Mouse (Mus musculus) heart, adult 8-10 months (tissue): ENCODE measurements around the gene Tjp2. TPM values are rescaled to one million over a fixed set of nuclear protein-coding genes. Genes with fewer than 3 reads are reported as not detected.
"Not testable (repeated sequence)": the region's sequence is repeated elsewhere in the genome, so short reads cannot be mapped to it uniquely, and the experiment has no call there.

Source experiments
- DNase-seq: peaks from one replicate; pipeline ENCODE4 v3.0.0; 2022; ENCODE audit warnings: low spot score
- total RNA-seq, 4 experiments: library from RNA; stranded (reverse); gene quantifications; 2 replicates each; pipeline ENCODE4 v1.2.4; 2022

Gene Tjp2
- total RNA-seq, 4 experiments from 2014 or later: 15.8 to 17.4 (median 17.0) TPM

DNA sequence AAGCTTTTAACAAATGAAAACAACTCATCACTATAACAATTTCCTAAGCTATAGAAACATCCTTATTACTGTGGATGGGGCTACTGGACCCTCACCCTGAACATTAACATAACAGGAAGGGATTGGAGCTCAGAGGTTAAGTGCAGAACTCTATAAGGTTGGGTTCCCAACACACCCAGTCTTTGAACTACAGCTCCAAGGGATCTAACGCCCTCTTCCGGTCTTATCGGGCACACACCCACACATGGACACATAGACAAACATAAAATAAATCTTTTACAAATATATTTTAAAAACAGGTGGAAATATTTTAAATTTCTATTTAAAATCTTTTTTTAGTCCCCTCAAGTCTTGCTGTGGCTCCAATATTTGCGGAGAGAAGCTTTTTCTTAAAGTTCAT, 3.4 kb downstream of the Tjp2 start:
- no peak for DNase-seq

DNA sequence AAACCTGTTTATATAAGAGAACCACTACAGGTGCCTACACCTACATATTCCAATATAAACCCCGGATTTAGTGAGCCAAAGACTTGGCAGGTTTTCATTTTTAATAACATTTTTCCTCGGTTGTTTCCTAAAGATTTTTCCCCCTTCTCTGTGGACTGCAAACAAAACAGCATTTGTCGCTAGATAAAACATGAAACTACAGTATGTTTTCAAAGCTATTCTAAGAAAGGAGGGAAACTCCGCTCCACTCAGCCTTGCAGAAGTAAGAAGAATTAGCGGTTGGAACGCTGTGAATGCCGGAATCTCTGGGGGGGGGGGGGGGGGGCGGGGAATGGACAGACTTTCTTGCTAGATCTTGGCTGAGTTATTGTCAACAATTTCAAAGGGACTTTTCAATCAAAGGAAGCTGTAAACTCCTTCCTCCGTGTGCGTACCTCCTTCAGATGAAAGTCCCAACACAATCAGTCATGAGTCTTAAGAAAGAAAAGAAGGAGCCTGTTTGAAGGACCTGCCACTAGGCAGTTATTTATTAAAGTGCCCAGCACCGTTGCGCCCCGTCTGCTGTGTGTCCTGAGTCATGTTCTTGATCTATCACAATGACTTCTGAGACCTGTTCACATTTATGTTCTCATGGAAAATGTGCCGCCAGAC, 3.9 kb downstream of the Tjp2 start:
- DNase-seq: no peak

DNA sequence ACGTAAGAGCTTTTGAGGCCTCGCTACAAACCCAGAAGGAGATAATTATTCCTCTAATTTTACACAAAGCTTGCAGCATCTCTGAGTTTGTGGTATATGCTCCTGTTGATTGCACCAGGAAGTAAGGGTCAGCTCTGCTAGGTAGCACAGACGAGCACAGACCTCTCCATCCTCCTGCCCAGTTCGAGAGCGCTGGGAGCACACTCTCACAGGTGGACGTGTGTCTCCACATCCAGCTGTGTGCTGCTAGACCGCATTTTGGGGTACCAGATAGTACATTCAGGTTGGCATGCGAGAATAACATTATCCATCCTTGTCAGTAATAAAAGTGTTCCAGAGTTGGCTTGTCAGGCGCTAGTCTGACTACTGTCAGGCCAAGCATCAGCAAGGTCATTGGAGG, 5.8 kb downstream of the Tjp2 start:
- no peak for DNase-seq

DNA sequence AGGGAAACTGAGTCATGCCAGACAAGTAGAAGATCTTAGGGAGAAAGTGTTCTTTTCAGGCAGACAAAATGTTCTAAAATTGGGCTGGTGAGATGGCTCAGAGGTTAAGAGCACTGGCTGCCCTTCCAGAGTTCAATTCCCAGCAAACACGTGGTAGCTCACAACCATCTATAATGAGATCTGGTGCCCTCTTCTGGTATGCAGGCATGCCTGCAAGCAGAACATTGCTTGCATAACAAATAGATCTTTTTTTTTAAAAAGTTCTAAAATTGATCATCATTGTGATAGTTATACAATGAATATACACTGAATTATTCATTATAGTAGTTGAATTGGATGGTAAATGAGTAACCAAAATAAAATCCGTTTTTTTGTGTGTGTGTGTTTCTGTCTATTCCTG, 6.5 kb downstream of the Tjp2 start:
- DNase-seq: no peak

DNA sequence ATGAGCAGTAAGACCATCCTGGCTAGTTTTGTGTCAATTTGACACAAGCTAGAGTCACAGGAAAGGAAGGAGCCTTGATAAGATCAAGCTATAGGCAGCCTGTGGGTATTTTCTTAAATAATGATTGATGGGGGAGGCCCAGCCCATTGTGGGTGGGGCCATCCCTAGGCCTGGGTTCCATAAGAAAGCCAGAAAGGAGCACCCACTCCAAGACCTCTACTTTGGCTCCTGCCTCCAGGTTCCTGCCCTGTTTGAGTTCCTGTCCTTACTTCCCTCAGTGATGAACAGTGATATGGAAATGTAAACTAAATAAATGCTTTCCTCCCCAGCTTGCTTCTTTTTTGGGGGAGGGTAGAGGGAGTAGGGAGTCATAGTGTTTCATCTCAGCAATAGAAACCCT, 7.0 kb downstream of the Tjp2 start:
- DNase-seq: no peak

DNA sequence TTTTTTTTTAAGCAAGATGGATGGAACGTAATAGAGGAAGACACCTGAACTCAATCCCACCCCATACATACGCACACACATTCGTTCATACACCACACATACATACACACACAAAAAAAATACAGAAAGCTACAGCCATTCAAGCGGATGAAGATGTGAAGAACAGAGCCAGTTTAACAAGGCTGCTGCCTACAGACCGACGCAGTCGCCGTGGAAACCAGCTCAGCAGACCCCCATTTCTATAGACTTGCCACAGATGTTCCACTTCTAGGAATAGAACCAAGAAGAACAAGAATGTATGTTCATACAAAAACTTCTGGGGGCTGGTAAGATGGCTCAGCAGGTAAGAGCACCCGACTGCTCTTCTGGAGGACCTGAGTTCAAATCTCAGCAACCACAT, 8.1 kb downstream of the Tjp2 start:
- DNase-seq: no peak

DNA sequence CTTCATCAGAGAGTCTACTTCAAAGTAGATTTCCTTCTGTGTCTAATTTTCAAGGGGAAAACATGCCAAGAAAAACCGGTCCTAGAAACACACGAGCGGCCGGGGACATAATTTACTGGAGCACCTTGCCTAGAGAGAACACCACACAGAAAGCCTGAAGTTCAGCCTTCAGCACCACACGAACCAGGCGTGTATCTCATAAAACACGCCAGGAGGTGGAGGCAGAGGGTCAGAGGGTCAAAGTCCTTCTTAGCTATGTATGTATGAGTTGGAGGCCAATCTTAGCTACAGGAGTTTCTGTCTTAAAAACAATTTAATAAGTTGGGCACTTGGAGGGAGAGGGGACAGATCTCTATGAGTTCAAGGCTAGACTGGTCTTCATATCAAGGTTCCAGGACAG, 9.9 kb downstream of the Tjp2 start:
- no peak for DNase-seq

DNA sequence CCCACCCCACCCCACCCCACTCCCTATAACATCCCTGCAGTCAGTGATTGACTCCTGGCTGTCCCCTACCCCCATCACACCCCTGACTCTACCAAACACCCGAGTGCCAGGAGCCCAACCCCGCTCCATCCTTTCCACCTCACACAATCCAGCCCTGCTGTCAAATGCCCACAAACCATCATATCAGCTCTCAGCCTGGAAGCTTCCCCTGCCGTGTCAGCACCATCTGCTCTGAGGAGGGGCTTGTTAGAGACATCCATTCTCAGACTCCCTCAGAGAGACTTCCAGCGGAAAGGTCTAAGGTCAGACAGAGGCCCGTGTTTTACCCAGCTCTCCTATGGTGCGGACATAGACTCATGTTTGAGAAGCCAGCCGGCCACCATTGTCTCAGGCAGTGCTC, 11.5 kb downstream of the Tjp2 start:
- no peak for DNase-seq

DNA sequence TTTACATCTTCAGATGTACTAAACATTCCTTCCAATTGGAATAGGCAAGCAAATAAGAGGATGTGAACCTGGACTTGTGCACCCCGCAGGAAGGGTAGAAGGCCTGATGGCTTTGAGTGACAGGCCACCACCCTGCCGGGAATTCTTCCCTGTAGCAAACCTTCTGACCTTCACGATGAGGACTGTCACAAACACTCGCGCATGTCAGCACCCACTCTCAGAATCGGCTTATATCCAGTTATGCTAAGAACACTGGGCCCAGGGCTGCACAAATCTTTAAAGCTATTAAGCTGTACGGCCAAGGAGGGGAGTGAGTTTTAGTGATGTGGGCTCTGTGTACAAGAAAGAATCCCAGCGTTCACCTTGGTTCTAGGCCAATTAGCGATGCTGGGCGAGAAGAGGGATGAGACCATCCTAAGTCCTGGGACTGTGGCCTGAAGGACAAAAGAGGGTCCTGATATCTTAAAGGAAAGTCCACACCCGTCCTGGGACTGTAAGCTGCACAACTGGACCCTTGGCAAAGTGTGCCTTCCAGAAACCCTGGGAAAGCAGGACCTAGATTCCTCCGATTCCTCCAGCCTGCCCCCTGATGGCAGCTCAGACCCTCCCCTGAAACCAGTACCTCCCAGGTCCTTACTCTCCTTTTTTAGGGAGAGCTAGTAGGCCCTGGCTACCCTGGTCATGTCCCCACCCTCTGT, 12.1 kb downstream of the Tjp2 start:
- no peak for DNase-seq

DNA sequence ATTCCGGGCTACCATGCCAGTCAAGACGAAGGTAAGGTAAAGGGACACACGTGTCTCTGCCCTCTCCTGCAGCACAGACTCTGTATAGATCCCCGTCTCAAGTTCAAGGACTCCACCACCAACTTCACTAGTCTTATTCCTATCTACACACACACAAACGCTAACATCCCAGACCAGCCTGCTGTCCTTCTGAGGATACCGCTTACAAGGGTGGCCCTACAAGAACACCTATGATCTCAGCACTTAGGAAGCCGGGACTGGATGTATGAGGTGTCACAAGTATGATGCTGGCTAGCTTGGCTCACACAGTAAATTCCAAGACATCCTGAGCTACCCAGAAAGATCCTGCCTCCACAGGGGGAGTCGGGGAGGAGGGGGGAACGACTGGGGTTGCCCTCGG, 13.7 kb downstream of the Tjp2 start:
- DNase-seq: no peak

DNA sequence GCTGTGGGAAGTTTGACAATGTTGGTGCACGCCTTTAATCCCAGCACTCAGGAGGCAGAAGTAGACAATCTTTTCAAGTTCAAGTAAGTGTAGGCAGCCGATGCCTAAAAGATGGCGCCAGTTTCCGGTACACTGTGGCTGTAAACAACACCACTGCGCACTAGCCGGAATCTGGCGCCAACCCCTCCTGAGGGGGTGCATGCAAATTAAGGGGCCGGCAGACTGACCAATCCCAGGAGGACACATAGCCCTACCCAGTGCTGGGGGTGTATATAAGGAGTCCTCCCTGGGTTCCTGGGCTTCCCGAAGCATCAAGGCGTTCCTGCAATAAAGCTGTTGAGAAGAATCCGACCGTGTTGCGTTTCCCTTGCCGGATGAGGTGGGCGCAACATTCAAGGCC, 15.3 kb downstream of the Tjp2 start:
- no peak for DNase-seq

DNA sequence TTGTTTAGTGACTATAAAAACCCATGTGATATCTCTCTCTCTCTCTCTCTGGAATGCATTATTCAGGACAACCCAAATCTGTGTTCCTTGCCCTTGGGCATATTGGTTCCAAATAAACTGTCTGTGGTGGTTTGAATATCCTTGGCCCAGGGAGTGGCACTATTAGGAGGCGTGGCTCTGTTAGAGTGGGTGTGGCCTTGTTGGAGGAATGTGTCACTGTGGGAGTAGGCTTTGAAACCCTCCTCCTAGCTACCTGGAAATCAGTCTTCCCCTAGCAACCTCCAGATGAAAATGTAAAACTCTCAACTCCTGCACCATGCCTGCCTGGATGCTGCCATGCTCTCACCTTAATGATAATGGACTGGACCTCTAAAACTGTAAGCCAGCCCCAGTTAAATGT, 16.9 kb downstream of the Tjp2 start:
- DNase-seq: no peak

DNA sequence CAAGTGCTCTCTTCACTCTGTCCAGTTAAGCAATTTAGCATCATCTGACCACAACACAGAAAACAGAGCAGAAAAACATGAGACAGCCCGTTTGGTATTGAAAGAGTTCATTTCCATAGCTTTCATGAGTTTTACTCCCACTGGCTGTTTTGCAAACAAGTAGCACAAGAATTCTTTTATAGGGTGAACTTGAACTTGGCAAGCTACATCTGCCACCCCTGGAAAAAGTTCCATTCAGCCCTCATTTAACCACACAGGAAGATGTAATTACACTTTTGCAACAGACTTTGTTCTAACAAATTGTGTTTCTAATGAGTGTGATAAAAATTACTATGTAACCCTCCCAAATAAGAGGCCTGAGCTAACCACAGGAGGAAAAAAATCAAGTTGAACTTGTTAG, 19.8 kb downstream of the Tjp2 start:
- DNase-seq: no peak

DNA sequence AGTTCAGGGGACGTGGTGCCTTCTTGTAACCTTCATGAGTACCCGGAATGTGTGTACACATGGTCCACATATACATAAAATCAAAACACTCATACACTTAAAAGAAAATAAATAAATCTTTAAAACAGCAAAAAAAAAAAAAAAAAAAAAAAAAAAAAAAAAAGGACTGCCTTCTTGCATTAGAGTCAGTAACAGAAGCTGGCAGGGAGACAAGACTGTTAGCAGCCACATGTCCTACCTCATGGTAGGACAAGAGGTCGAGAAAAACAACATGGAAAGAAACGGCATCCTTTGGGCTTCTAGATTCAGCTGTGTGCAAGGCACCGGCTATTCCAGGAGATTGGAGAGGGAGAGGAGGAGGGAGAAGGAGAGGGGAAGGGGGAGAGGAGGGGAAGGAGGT, 23.0 kb downstream of the Tjp2 start:
- no peak for DNase-seq

DNA sequence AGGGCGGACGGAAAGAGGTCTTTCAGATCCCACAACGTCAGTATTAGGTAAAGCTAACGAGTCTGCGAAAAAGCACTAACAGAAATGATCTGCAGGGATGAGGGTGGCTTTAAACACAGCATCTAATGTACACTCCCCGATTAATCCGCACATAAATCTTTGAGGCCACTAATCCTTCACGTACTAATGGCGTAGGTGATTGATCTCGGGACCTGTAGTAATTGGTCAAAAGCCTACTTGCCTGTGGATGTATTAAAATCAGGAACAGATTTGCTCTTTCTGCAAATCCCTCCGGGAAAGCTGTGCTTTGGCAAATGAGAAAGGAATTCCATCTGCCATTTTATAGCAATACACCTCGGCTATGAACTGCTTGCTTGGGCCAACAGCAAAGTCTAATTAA, 24.3 kb downstream of the Tjp2 start:
- no peak for DNase-seq

DNA sequence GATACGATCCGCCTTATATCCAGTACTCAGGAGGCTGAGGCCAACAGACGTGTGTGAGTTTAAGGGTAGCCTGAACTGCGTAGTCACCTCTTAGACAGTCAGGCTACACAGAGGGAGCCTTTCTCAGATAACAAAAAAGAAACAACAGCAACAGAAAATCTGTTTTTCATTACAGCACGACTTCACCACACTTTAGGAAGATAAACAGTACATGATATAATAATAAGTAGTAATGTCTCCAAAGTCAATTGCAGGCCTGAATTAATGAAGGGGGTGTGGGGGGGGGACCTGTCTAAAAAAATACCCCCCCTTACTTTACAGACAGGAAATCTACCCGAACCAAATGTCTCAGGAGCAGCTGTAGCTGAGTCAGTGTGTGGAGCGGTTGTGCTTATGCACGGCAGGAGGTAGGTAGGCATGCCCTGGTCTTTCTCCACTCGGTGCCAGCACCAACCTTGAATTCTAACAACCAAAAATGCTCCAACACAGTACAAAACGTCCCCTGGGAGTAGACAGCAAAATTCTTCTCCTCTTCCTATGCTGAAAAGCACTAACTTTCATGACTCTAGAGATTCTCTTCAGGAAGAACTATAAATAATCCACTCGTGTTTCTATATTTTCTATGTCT, 26.0 kb downstream of the Tjp2 start:
- DNase-seq: no peak

DNA sequence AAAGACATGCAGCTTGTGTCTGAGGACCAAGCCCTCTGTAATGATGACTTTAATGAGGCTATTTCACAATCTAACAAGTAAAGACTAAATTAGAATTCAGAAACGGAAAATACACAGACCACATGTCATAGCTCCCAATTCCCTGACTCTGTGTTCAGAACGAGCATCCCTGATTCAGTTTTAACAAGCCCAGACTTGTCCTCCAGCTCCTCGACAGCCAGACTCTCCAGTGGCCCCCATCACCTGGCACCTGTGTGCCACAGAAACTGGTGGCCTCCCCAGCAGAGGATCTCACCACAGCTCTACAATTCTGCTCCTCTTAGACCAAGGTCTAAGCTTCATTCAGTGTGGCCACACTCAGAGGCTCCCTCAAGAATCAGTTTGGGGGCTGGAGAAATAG, 27.5 kb downstream of the Tjp2 start:
- no peak for DNase-seq

DNA sequence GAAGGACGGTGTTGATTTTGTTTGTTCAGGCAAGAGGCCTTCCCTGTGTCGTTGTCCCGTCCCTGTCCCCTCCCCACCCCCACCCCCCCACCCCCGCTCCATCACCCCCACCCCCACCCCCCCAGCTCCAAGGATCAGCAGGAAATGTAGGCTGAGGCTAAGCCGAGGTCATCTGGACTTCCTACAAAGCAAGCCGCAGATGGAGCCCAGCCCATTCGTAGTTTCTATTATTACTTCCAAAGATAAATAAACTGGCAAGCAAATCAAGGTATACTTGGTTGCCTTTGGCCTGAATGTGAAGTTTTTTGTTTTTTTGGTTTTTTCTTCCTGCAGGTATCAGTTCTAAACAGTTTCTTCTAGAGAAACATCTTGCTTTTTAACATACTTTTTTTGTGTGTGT, 29.6 kb downstream of the Tjp2 start:
- peak; percentile 26 for DNase-seq

DNA sequence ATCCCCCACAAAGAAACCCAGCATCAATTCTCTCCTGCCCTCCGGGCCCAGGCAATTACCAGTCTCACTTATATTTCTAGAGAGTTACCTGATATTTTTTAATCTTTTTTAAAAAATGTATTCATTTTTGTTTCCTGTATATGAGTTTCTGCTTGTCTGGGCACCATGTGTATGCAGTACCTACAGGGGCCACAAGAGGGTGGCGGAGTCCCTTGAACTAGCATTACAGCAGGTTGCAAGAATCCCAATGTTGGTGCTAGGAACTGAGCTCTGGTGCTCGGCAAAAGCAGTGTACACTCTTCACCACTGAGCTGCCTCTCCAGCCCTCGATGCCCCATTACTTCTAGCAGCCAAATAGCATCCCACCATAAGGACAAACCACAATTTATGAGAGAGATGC, 30.6 kb downstream of the Tjp2 start:
- DNase-seq: no peak

DNA sequence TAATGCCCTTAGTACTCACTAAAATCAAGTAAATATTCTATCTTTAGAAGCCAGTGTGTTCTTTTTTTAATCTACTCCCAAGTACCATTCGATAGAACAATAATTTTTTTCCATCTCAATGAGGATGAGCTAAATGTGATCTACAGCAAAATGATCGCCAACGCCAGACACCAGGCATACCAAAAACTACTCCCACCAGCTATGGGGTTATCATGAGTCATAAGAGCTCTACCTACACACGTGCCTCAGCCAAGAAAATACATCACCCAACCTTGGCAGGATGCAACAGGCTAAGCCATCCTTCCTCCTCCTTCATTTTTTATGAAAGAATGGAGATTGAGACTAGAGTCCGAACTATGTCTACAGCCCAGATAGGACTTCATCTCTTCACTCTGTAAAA, 31.9 kb downstream of the Tjp2 start:
- no peak for DNase-seq

DNA sequence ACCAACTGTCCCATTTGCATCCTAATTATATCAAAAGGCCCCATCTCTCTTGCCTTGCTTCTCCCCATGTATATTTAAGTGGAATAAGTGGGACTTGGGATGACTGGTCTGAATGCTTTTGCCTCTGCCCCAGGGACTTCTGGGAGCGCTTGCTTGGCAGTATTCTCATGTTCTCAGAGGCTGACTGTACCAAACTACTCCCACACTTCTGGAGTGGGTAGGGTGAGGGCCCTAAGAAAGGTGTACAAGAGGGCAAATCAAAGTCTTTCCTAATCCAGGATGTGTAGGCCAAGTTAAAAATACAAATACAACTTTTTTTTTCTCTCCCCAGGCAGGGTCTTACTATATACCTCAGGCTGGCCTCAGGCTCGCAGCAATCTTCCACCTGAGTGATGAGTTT, 37.0 kb downstream of the Tjp2 start:
- no peak for DNase-seq

DNA sequence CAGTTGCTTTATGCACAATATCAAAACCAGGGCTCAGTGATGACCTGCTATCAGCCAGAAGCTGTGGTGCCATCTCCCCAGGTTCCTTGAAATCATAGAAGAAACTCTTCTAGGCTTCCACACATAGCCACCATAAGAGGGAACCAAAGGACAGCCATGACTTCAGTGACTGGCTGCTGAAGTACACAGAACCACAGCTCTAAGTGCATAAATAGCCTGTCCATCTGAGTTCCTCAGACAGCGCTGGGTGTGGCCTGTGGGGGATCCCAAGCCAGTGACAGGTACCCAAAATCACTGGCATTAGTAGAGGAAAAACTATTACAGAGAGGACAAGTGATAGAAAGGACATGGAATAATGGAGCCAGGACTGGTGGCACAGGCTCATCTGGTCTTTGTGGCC, 37.5 kb downstream of the Tjp2 start:
- DNase-seq: not testable (repeated sequence)

DNA sequence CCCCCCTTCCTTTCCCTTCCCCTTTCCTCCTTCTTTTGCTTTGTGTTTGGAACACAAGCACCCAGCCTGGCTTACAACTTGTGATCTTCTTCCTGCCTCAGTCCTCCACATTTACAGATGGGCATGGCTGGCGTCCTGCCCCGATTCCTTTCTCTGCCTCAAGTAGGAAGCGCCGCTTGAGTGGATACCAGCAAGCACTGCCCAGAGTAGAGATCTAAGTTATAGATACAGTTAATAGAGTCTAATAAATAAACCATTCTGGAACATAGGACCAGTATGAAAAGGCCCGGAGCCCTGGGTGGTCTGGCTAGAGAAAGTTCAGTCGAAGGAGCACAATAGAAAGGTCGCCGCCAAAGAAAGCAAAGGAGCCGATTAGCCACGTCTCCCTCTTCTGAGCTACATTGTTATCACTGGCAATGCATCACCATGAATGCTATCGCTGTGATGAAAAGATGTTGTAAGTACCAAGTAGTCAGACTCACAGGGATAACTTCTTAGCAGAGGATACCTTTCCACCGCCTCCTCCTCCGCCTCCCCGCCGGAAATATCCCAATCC, 41.1 kb downstream of the Tjp2 start:
- no peak for DNase-seq
